Mouse (Mus musculus): ENCODE measurements around the gene Nudt1.
A peak's percentile ranks its signal among the peaks of the same experiment; 100 is the strongest.

Nudt1 gene

DNA sequence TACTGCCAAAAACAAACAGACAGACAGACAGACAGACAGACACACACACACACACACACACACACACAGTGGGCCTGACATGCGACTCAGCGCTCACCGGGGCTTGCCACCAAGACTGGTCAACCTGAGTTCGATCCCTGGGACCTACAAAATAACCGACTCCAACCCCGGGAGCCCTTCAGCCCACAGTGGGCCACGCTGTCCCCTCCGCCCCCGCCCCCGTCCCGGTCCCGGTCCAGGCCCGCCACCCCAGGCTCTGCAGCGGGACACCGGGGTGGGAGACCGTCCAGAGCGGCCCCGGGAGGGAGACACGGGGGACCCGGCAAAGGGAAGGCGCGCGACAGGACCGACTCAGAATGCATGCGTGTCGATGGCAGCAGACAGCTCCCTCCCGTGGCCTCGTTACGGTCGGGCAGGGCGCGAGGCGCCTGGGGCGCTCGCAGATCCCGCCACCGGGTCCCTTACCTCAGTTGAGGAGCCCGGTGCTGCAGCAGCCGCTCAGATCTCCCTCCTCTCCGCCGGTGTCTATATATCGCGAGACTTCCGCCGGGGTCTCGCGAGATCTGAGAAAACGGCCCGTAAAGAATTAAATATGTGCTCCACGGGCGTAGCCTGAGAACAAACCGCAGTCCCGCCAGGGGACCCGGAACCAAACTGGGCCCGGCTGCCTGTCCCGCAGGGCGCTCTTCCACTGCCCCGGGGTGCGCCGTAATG lies at the start of gene Nudt1, which contains the start of gene Mad1l1:
Gene Nudt1 (plus strand): TSS at position 615 of the 714 bp plus-strand sequence.
Gene Mad1l1 (minus strand): TSS at position 511 of the 714 bp plus-strand sequence.
- peak; percentile 96 for DNase-seq (ENCODE audit: low read depth, low spot score)

- no peak for DNase-seq (ENCODE audit: low read depth, low spot score)
These were observed 44.7 kb upstream of the Nudt1 start for GRCm38 (mm10) chr5:140276779-140277178.

DNA sequence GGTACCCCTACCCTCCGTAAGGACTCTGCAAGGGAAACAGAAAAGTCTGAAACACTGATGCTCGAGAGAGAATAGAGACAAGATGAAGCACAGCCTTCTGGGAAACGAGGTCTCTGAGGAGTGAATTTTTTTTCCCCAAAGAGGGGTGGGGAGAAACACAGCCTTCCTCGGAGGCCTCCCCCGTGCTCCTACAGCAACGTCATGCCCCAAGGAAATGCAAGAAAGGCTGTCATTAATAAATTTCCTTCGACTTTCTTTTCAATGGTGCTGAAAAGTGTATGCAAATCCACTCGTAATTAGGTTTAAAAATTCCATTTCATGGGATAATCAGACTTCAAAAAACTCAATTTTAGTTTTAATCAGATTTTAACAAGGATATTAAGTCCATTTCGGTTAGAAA lies 41.3 kb upstream of the Nudt1 start:
- DNase-seq (ENCODE audit: low read depth, low spot score): no peak

GRCm38 (mm10) chr5:140282376-140282775 lies 39.1 kb upstream of the Nudt1 start:
- peak; percentile 11 for DNase-seq (ENCODE audit: low read depth, low spot score)

- no peak for DNase-seq (ENCODE audit: low read depth, low spot score)
These were observed 38.6 kb upstream of the Nudt1 start for GRCm38 (mm10) chr5:140282900-140283299.

- no peak for DNase-seq (ENCODE audit: low read depth, low spot score)
These were observed 37.4 kb upstream of the Nudt1 start for GRCm38 (mm10) chr5:140284011-140284410.

- DNase-seq (ENCODE audit: low read depth, low spot score): no peak
These were observed 36.7 kb upstream of the Nudt1 start for GRCm38 (mm10) chr5:140284761-140285160.

DNA sequence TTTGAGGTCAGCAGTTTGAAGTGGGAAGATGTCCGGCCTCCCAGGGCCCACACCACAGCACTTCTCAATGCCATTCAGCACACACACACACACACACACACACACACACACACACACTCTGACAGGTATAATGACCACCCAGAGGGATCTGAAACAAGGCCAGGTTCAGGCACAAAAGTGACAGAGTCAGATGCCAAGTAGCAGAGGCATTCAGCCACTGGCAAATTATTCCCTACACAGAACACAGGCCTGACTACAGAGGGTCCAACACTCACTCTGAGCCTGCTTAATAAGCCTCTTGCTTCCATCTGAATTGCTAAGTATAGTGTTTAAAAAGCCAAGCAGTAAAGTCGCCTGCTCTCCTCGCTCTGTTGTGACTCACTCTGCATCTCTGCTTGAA lies 33.2 kb upstream of the Nudt1 start:
- DNase-seq (ENCODE audit: low read depth, low spot score): no peak

DNA sequence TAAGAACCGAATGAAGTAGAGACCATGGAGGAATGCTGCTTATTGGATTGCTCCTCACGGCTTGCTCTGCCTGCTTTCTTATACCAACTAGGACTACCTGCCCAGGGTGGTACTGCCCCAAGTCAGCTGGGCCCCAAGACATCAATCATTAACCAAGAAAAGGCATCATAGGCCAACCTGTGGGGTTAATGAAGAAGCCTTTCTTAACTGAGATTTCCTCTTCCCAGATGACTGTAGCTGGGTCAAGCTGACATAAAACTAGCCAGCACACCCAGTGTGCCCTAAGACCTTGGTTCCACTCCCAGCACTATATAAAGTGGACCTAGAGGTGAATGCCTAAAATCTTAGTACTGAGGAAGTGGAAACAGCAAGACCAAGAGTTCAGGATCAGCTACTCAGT lies 32.3 kb upstream of the Nudt1 start:
- no peak for DNase-seq (ENCODE audit: low read depth, low spot score)

GRCm38 (mm10) chr5:140292152-140292551 lies 29.3 kb upstream of the Nudt1 start:
- peak; percentile 52 for DNase-seq (ENCODE audit: low read depth, low spot score)

DNA sequence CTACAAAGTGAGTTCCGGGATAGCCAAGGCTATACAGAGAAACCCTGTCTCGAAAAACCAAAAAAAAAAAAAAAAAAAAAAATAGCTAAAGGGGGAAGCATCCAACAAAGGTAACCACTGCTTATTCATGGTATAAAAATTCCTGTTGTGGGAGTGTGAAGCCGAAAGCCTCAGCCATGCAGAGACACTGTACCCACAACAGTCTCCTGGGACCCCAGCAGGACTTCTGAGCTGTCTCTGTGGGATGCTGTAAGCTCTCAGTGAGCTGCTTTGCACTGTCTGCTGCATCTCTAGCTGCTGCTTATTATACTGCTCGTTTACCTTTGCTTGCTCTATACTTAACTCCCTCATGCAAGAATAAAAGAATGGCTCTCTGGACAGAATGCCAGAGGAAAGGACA lies 23.2 kb upstream of the Nudt1 start:
- no peak for DNase-seq (ENCODE audit: low read depth, low spot score)

DNA sequence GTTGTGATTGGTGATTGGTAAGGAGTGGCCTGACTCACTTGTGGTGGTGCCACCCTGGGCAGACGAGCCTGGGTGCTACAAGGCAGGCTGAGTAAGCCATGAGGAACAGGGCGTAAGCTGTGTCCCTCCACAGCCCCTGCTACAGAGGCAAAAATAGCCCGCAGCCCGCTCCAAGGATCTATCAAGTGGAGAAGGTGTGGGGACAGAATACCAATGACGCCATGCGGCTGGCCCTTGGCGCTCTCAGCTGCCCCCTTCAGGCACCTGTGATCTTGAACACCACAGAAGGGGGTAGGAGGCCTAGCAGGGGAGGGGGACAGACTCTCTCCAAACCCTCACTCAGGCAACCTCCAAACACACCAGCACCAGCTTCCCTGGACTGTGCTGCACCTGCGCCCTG lies 15.4 kb upstream of the Nudt1 start:
- no peak for DNase-seq (ENCODE audit: low read depth, low spot score)

DNA sequence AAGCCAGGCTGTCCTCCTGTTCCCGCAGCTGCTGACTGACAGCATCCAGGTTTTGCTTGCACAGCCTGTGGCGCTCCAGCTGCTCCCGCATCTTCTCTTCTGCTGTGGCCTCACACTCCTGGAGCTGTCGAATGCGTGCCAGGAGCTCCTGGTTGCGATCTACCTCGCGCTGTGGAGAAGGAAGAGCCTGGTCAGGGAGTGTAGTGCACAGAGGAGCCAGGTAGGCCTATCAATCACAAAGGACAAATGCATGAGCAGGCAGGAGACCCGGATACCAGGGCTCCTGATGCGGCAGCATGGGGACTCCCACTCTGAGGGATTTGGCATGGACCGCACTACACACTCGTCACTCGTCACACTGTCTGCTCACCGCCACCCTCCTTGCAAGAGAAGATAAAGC lies 13.9 kb upstream of the Nudt1 start:
- no peak for DNase-seq (ENCODE audit: low read depth, low spot score)

- DNase-seq (ENCODE audit: low read depth, low spot score): no peak
These were observed 4.7 kb upstream of the Nudt1 start for GRCm38 (mm10) chr5:140316716-140317115.

- no peak for DNase-seq (ENCODE audit: low read depth, low spot score)
These were observed 510 bp downstream of the Nudt1 start for GRCm38 (mm10) chr5:140321756-140322575.

- DNase-seq (ENCODE audit: low read depth, low spot score): no peak
These were observed 2.6 kb downstream of the Nudt1 start for GRCm38 (mm10) chr5:140324058-140324457.

DNA sequence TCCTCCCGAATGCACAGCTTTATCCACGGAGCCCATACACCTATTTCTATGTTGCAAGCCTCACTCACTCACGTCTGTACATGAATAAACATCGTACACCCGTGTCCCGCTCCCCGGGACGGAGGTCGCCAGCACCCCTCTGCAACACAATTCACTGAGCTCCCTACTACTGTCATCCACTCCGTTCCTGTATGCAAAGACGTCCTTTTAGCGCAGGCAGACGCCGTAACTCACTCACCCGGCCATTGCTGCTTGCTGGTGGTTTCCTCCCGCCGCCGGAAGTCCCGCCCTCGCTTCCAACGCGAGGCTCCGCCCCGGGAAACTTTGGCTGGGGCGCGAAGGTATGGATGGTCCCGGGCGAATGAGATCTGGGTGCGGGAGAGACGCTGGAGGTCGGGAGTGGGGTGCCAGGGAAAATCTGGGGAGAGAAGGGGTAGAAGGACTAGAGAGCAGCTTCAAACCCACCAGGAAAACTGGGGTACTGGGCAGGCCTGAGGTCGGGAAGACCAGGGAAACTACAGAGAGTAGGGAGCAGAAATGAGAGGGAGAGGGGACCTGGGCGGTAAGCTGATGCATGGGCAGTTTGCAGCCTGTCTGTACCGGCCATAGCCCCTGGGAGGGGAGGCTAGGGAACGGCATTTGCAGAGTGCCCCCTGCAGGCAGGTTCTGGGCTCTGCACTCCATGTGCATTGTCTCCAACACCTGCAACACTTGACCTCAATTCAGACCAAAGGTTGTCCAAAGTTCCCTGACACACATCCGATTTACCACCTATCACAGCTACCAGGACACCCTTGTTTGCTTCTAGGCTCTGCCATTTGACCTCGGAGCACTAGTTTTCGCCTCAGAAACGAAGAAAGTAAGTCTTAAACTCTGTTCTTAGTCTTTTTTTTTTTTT lies 10.4 kb downstream of the Nudt1 start, which contains the start of gene Mrm2:
Gene Mrm2 (minus strand): TSS at position 284 of the 898 bp plus-strand sequence.
- peak; percentile 41 for DNase-seq (ENCODE audit: low read depth, low spot score)

GRCm38 (mm10) chr5:140332519-140332918 lies 11.1 kb downstream of the Nudt1 start:
- no peak for DNase-seq (ENCODE audit: low read depth, low spot score)

DNA sequence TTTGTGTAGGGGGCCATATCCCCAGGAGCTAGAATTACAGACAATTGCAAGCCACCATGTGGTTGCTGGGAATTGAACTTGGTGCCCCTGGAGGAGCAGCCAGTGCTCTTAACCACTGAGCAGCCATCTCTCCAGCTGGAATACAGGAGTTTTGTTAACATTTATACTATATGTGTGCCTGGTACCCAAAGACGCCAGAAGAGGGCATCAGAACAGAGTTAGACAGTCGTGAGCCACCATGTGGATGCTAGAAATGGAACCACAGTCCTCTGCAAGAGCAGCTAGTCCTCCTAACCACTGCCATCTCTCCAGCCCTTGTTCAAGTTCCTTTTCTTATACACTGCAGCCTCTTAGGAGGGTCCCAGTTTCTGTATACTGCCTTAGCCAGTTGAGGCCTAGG lies 12.2 kb downstream of the Nudt1 start:
- DNase-seq (ENCODE audit: low read depth, low spot score): no peak

GRCm38 (mm10) chr5:140336680-140337079 lies 15.2 kb downstream of the Nudt1 start:
- DNase-seq (ENCODE audit: low read depth, low spot score): no peak

GRCm38 (mm10) chr5:140338779-140339178 lies 17.3 kb downstream of the Nudt1 start:
- DNase-seq (ENCODE audit: low read depth, low spot score): no peak

DNA sequence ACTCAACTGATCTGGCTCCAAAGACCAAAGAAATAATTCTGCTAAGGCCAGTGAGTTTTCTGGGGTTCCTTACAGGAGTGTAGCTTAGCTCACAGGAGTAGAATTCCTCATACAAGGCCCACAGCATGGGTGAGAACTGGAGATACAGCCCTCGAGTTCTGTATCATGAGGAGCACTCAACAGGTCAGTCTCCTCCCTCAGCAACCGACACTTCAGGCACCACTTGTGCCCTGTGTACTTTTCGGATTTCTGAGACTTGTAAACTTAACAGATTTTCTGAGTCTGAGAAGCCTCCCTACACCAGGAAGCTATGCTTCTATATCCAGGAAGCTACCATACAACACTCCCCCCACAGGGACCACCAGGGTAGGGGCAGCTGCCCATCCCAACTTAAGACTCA lies 18.4 kb downstream of the Nudt1 start:
- DNase-seq (ENCODE audit: low read depth, low spot score): no peak
